Comparison of ENCODE assay signal across 9 mouse cellular contexts in genomic region chr2:38221461-38221860, GRCm38 (mm10).
"Had no signal": no experiment of that assay in that cellular context is flagged by ENCODE, and none has a peak within 500 bp of the region (broad histone marks: within the 10 kb centered on the region; RNA-seq: fewer than 3 reads in every experiment).

No protein-coding gene starts in this region.

- H3K36me3 ChIP-seq: limb, embryonic 10.5 days; midbrain, embryonic 15.5 days had no signal

- ATAC-seq: intestine, postnatal 0 days; midbrain, embryonic 15.5 days had no signal

- H3K4me1 ChIP-seq: midbrain, embryonic 15.5 days had no signal

- DNase-seq: kidney, adult 8-10 months; kidney, postnatal 36 days; right cerebral cortex, postnatal 14 days; thymus, postnatal 36 days had no signal

- H3K4me3 ChIP-seq: limb, embryonic 10.5 days; midbrain, embryonic 15.5 days had no signal

- H3K9ac ChIP-seq: midbrain, embryonic 15.5 days had no signal

- H3K9me3 ChIP-seq: limb, embryonic 10.5 days; midbrain, embryonic 15.5 days had no signal

- H3K4me2 ChIP-seq: liver, embryonic 11.5 days; midbrain, embryonic 15.5 days had no signal

- H3K27ac ChIP-seq: kidney, postnatal 0 days; limb, embryonic 10.5 days; midbrain, embryonic 15.5 days had no signal
